Mouse (Mus musculus): Measurements from ENCODE around the gene Tnfrsf1b.

DNA sequence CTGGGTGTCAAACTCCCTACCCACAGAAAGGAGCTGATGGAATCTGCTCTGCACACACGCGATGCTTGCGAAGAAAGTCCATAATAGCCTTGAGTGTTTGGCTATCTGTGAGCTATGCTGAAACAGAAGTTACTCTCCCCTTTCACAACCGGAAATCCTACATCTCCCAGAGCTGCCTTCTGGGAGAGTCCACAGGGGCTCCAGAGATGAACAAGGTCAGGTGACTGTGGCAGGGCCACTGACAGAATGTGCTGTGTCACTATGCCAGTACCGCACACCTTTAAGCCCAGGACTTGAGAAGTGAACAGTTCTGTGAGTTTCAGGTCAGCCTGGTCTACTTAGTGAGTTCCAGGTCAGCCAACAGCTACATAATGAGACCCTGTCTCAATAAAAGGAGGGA, 47.9 kb upstream of the Tnfrsf1b start:
- no peak for TF ChIP-seq CTCF (IDR thresholded peaks at IDR 0.05; ENCODE audit: borderline replicate concordance, control insufficient read depth, extremely low read depth, insufficient read depth, low read length, poor library complexity)
- TF ChIP-seq POLR2A (IDR thresholded peaks at IDR 0.05; ENCODE audit: control insufficient read depth, extremely low read depth, insufficient read depth, low read length, poor library complexity): no peak

Measured in thymus, adult 2 months (tissue).